Comparison of ENCODE assay signal across 11 mouse cellular contexts in the genomic region with DNA sequence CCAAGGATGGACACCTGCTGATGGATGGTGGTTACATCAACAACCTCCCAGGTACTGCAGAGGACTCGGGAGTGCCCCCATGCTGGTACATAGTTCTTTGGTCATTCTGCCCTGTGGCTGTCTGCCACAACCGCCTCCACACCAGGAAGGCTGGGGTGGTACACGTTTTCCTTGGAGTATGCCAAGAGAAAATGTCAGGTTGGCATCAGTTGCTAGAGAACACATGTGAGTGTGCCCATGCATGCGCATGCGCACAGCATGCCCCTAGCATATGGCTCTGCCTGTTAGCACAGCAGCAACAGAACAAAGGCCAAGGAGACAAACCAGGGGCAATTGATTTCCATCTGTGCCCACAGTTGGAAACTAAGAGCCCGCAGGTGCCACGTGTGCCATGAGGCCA. TPM values are rescaled to one million over a fixed set of nuclear protein-coding genes. Genes with fewer than 3 reads are reported as not detected.
DNase-seq lines count a peak whose midpoint lies in the region.
"Had no signal": no experiment of that assay in that cellular context is flagged by ENCODE, and none has a peak within 500 bp of the region (broad histone marks: within the 10 kb centered on the region; RNA-seq: fewer than 3 reads in every experiment).

No protein-coding gene starts in this region.

- peak; percentile 82 for DNase-seq in heart, adult 11 months
- no peak for DNase-seq in heart, postnatal 36 days
- DNase-seq in cerebellum, adult 11-12 months: peak; percentile 89
- peak; percentile 84 to 86 for DNase-seq in cerebellum, postnatal 25 days
- DNase-seq in left cerebral cortex, postnatal 36 days (ENCODE audit: low spot score in 2 of 2): peak; percentile 56 to 60
- no peak for DNase-seq in kidney, postnatal 4 days
- no peak for DNase-seq in adipocyte (ENCODE audit: low spot score)
- DNase-seq in lung, postnatal 25 days (ENCODE audit: low spot score): no peak
- DNase-seq: heart, postnatal 14 days; thymus, postnatal 4 days had no signal

- intact Hi-C loops in heart, postnatal 36 days (cut with DNase I): no loop called here
- intact Hi-C loops in left cerebral cortex, postnatal 36 days (cut with DNase I): loop anchor here (5.0 kb wide), 1 partner anchor 74 kb away; a partner anchor contains a TSS

RNA-seq across cellular contexts. Expression of a gene that starts 3.2 kb away (rescaled TPM):
- total RNA-seq in heart, postnatal 36 days (2021): 10 to 100 TPM; 14.4 to 16.3 TPM
- 100 to 1,000 TPM; 458 to 503 TPM for total RNA-seq in left cerebral cortex, postnatal 36 days (2021)

RNA-seq across cellular contexts. Expression of a gene that starts 29.2 kb away (rescaled TPM):
- not detected for total RNA-seq in heart, postnatal 36 days (2021)
- total RNA-seq in left cerebral cortex, postnatal 36 days (2021): not detected
- total RNA-seq: heart, postnatal 14 days; megakaryocyte-erythroid progenitor cell, adult 5-6 weeks had no signal

RNA-seq across cellular contexts. Expression of a gene that starts 44.0 kb away (rescaled TPM):
- not detected for total RNA-seq in heart, postnatal 36 days (2021)
- not detected for total RNA-seq in left cerebral cortex, postnatal 36 days (2021)
- total RNA-seq: heart, postnatal 14 days had no signal

Comparison
In these comparisons a context has a peak if more than half of its experiments do, and no peak if none do; other contexts are left out.
1. DNase-seq: peak in heart, adult 11 months (single experiment), cerebellum, adult 11-12 months (single experiment), cerebellum, postnatal 25 days (2 of 2) and left cerebral cortex, postnatal 36 days (2 of 2); none in heart, postnatal 36 days (0 of 2), kidney, postnatal 4 days (0 of 2), adipocyte (single experiment) and lung, postnatal 25 days (single experiment).
2. RNA of a gene that starts 3.2 kb away (total RNA-seq): 458 to 503 TPM in left cerebral cortex, postnatal 36 days; 14.4 to 16.3 TPM in heart, postnatal 36 days; every median in the first group is over 10 times any median in the second.